Mouse (Mus musculus): ENCODE results near the gene Rad51b. TPM values are rescaled to one million over a fixed set of nuclear protein-coding genes. Genes with fewer than 3 reads are reported as not detected.

Gene Rad51b
- total and polyA plus RNA-seq, 2 experiments from 2014 or later: 1.4 to 1.8 TPM

DNA sequence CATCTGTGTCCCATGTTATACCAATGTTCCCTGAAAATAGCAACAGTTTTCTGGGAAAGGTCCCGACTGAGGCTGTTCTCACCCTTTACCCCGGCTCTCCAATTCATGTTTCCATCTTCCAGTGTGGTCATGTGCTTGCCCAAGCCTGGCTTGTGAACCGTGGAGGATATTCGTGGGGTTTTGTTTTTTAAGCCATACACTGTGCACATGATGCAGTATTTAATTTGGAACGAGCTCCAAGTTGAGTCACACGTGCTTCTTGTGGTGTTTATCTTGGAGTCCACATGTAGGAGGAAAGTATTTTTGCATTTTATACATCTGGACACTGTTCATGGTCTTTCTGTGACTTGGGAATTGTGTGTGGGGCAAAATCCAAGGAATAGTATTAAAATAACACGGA lies 57.5 kb downstream of the Rad51b start:
- no peaks in the 10 kb centered on the region for H3K9me3 ChIP-seq (replicated peaks; ENCODE audit: control insufficient read depth, low read length)
- WGBS: 47% methylated on average over 7 of the region's 7 CpGs
- H3K9ac ChIP-seq (replicated peaks; ENCODE audit: low read depth, low read length): no peak overlapping the region
- no peak overlapping the region for H3K4me3 ChIP-seq (ENCODE audit: low read depth, low read length)
- no peaks in the 10 kb centered on the region for H3K27me3 ChIP-seq (ENCODE audit: control insufficient read depth, insufficient read depth, low read length)
- H3K27ac ChIP-seq (ENCODE audit: low read depth): peak overlapping the region; percentile 38; the same call in 1 of the 2 replicates
- ATAC-seq (ENCODE audit: insufficient read depth, low read depth) (no peak; the same call in 1 of the 2 replicates), DNase-seq (ENCODE audit: low spot score) (peak; percentile 68)
- H3K4me1 ChIP-seq (ENCODE audit: control insufficient read depth, insufficient read depth): peaks cover 30% of the 10 kb centered on the region
- no peaks in the 10 kb centered on the region for H3K36me3 ChIP-seq (replicated peaks; ENCODE audit: control insufficient read depth, insufficient read depth, low read length)
- no peak overlapping the region for H3K4me2 ChIP-seq (ENCODE audit: low read depth, low read length)
- no peak for TF ChIP-seq CTCF (IDR thresholded peaks at IDR 0.05; ENCODE audit: low read depth)
- TF ChIP-seq EP300 (IDR thresholded peaks at IDR 0.05; ENCODE audit: low read depth): no peak

GRCm38 (mm10) chr12:79356138-79356537 lies 59.1 kb downstream of the Rad51b start:
- ATAC-seq (ENCODE audit: insufficient read depth, low read depth) (no peak), DNase-seq (ENCODE audit: low spot score) (no peak)
- Histone ChIP-seq H3K4me1 (ENCODE audit: control insufficient read depth, insufficient read depth) (peaks cover 30% of the 10 kb centered on the region), H3K4me2 (ENCODE audit: low read depth, low read length) (no peak overlapping the region), H3K27me3 (ENCODE audit: control insufficient read depth, insufficient read depth, low read length) (no peaks in the 10 kb centered on the region), H3K9me3 (replicated peaks; ENCODE audit: control insufficient read depth, low read length) (no peaks in the 10 kb centered on the region), H3K4me3 (ENCODE audit: low read depth, low read length) (no peak overlapping the region), H3K27ac (ENCODE audit: low read depth) (no peak overlapping the region), H3K9ac (replicated peaks; ENCODE audit: low read depth, low read length) (no peak overlapping the region), H3K36me3 (replicated peaks; ENCODE audit: control insufficient read depth, insufficient read depth, low read length) (no peaks in the 10 kb centered on the region)
- WGBS: 77% methylated on average over 4 of the region's 4 CpGs
- no peak for TF ChIP-seq CTCF (IDR thresholded peaks at IDR 0.05; ENCODE audit: low read depth)
- no peak for TF ChIP-seq EP300 (IDR thresholded peaks at IDR 0.05; ENCODE audit: low read depth)

DNA sequence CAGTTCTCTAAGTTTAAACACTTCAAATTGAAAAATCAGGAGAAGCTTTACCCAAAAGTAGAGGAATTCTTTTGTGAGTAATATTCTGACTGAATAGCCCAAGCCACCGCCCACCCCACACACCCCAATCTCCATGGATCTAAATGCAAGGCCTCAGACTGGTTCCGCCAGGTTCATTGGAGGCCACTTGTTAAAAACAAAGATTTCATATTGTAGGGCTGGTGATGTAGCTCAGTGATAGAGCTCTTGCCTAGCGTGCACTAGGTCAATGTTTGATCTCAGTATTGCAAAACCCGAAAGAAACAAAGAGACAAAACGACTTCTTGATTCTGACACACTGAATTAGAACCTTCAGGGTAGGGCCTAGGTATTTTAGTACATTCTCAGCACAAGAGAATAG lies 60.5 kb downstream of the Rad51b start:
- Histone ChIP-seq H3K36me3 (replicated peaks; ENCODE audit: control insufficient read depth, insufficient read depth, low read length) (no peaks in the 10 kb centered on the region), H3K9me3 (replicated peaks; ENCODE audit: control insufficient read depth, low read length) (no peaks in the 10 kb centered on the region), H3K4me2 (ENCODE audit: low read depth, low read length) (no peak overlapping the region), H3K9ac (replicated peaks; ENCODE audit: low read depth, low read length) (no peak overlapping the region), H3K27me3 (ENCODE audit: control insufficient read depth, insufficient read depth, low read length) (no peaks in the 10 kb centered on the region), H3K27ac (ENCODE audit: low read depth) (no peak overlapping the region), H3K4me1 (ENCODE audit: control insufficient read depth, insufficient read depth) (peaks cover 20% of the 10 kb centered on the region), H3K4me3 (ENCODE audit: low read depth, low read length) (no peak overlapping the region)
- no peak for TF ChIP-seq EP300 (IDR thresholded peaks at IDR 0.05; ENCODE audit: low read depth)
- no peak for TF ChIP-seq CTCF (IDR thresholded peaks at IDR 0.05; ENCODE audit: low read depth)
- DNase-seq (ENCODE audit: low spot score): no peak
- 85% methylated on average over 5 of the region's 5 CpGs for WGBS
- ATAC-seq (ENCODE audit: insufficient read depth, low read depth): no peak

DNA sequence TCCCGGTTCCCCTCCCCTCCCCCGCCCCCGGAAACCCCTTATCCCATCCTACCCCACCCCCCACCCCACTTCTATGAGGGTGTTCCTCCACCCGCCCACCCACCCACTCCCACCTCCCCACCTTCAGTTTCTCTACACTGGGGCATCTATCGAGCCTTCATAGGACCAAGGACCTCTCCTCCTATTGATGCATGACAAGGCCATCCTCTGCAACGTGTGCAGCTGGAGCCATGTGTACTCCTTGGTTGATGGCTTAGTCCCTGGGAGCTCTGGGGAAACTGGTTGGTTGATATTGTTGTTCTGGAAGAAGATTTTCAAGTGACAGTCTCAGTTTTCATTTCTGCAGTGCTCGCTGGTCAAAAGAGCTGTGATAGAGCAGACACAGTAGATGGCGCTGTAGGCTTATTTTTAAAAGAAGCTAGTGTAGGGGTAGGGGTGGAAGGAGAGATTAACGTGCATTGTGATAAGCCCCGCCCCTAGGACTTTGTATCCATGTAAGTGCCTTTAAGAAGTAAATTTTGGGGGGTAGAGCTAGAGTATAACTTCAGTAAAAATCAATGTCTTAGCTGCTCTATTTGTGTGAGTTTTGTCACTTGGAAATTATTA lies 61.6 kb downstream of the Rad51b start:
- peak; percentile 74 for DNase-seq (ENCODE audit: low spot score)
- no peak overlapping the region for H3K4me2 ChIP-seq (ENCODE audit: low read depth, low read length)
- no peaks in the 10 kb centered on the region for H3K27me3 ChIP-seq (ENCODE audit: control insufficient read depth, insufficient read depth, low read length)
- no peak overlapping the region for H3K4me3 ChIP-seq (ENCODE audit: low read depth, low read length)
- no peak for TF ChIP-seq EP300 (IDR thresholded peaks at IDR 0.05; ENCODE audit: low read depth)
- peak; percentile 77 for TF ChIP-seq CTCF (IDR thresholded peaks at IDR 0.05; ENCODE audit: low read depth)
- H3K9me3 ChIP-seq (replicated peaks; ENCODE audit: control insufficient read depth, low read length): no peaks in the 10 kb centered on the region
- H3K9ac ChIP-seq (replicated peaks; ENCODE audit: low read depth, low read length): no peak overlapping the region
- peaks cover 10% of the 10 kb centered on the region; the same call in 1 of the 2 replicates for H3K4me1 ChIP-seq (ENCODE audit: control insufficient read depth, insufficient read depth)
- peak; percentile 80 for ATAC-seq (ENCODE audit: insufficient read depth, low read depth)
- 25% methylated on average over 10 of the region's 10 CpGs for WGBS
- no peak overlapping the region for H3K27ac ChIP-seq (ENCODE audit: low read depth)
- no peaks in the 10 kb centered on the region for H3K36me3 ChIP-seq (replicated peaks; ENCODE audit: control insufficient read depth, insufficient read depth, low read length)

GRCm38 (mm10) chr12:79359404-79359803 lies 62.3 kb downstream of the Rad51b start:
- no peak for ATAC-seq (ENCODE audit: insufficient read depth, low read depth)
- Histone ChIP-seq H3K4me1 (ENCODE audit: control insufficient read depth, insufficient read depth) (peaks cover 6% of the 10 kb centered on the region; the same call in 1 of the 2 replicates), H3K36me3 (replicated peaks; ENCODE audit: control insufficient read depth, insufficient read depth, low read length) (no peaks in the 10 kb centered on the region), H3K4me3 (ENCODE audit: low read depth, low read length) (no peak overlapping the region), H3K27ac (ENCODE audit: low read depth) (no peak overlapping the region), H3K4me2 (ENCODE audit: low read depth, low read length) (no peak overlapping the region), H3K27me3 (ENCODE audit: control insufficient read depth, insufficient read depth, low read length) (no peaks in the 10 kb centered on the region), H3K9me3 (replicated peaks; ENCODE audit: control insufficient read depth, low read length) (no peaks in the 10 kb centered on the region), H3K9ac (replicated peaks; ENCODE audit: low read depth, low read length) (no peak overlapping the region)
- DNase-seq (ENCODE audit: low spot score): no peak
- TF ChIP-seq EP300 (IDR thresholded peaks at IDR 0.05; ENCODE audit: low read depth) (no peak), CTCF (IDR thresholded peaks at IDR 0.05; ENCODE audit: low read depth) (peak; percentile 35)
- WGBS: 98% methylated on average over 2 of the region's 2 CpGs

DNA sequence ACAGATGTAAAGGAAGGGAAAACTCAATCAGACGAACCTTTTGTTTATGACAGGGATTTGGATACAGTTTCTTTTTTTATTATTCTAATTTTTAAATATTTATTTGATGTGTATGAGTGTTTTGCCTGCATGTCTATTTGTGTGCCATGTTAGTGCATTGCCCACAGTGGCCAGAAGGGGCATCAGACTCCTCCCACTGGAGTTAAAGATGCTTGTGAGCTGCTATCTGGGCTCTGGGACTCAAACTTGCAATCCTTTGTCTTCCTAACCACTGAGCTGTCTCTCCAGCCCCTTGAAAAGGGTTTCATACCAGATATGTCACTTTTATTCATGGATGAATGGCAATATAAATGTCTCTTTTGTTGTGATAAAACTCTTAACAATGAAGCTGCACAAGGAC lies 65.1 kb downstream of the Rad51b start:
- no peak for DNase-seq (ENCODE audit: low spot score)
- Histone ChIP-seq H3K4me1 (ENCODE audit: control insufficient read depth, insufficient read depth) (no peaks in the 10 kb centered on the region; the same call in 1 of the 2 replicates), H3K4me2 (ENCODE audit: low read depth, low read length) (no peak overlapping the region), H3K27ac (ENCODE audit: low read depth) (no peak overlapping the region), H3K4me3 (ENCODE audit: low read depth, low read length) (no peak overlapping the region), H3K9me3 (replicated peaks; ENCODE audit: control insufficient read depth, low read length) (no peaks in the 10 kb centered on the region), H3K9ac (replicated peaks; ENCODE audit: low read depth, low read length) (no peak overlapping the region), H3K36me3 (replicated peaks; ENCODE audit: control insufficient read depth, insufficient read depth, low read length) (no peaks in the 10 kb centered on the region), H3K27me3 (ENCODE audit: control insufficient read depth, insufficient read depth, low read length) (no peaks in the 10 kb centered on the region)
- ATAC-seq (ENCODE audit: insufficient read depth, low read depth): no peak
- TF ChIP-seq CTCF (IDR thresholded peaks at IDR 0.05; ENCODE audit: low read depth): peak; percentile 44
- no peak for TF ChIP-seq EP300 (IDR thresholded peaks at IDR 0.05; ENCODE audit: low read depth)
- 68% methylated on average over 1 of the region's 1 CpGs for WGBS
